8 mouse cellular contexts compared by ENCODE assay signal in genomic region chr6:49228126-49228679, GRCm38 (mm10). TPM values are rescaled to one million over a fixed set of nuclear protein-coding genes. Genes with fewer than 3 reads are reported as not detected.
DNase-seq lines count a peak whose midpoint lies in the region; ATAC-seq lines count a peak whose summit lies in the region.

No protein-coding gene starts in this region.

- no peak overlapping the region for H3K9ac ChIP-seq in heart, embryonic 14.5 days (ENCODE audit: low read length)
- no peak overlapping the region for H3K9ac ChIP-seq in liver, embryonic 12.5 days
- H3K9ac ChIP-seq in midbrain, embryonic 16.5 days (ENCODE audit: low read depth, low read length), result no peak overlapping the region

- no peak for ATAC-seq in heart, embryonic 14.5 days (ENCODE audit: insufficient number of reproducible peaks, insufficient read depth, low FRiP score, low read depth)
- ATAC-seq in liver, embryonic 12.5 days, result peak; percentile 56; the same call in 1 of the 2 replicates
- no peak for ATAC-seq in midbrain, embryonic 16.5 days

- no peak overlapping the region for H3K27ac ChIP-seq in heart, embryonic 14.5 days (replicated peaks in 1 of 2; ENCODE audit: control insufficient read depth in 1 of 2, insufficient read depth in 1 of 2, low read depth in 2 of 2, low read length in 2 of 2)
- H3K27ac ChIP-seq in liver, embryonic 12.5 days, result no peak overlapping the region
- no peak overlapping the region for H3K27ac ChIP-seq in midbrain, embryonic 16.5 days (ENCODE audit: low read length)

- WGBS in heart, embryonic 14.5 days, result 13% methylated on average over 7 of the region's 7 CpGs
- 17% methylated on average over 7 of the region's 7 CpGs for WGBS in liver, embryonic 12.5 days (ENCODE audit: insufficient replicate concordance)
- WGBS in midbrain, embryonic 16.5 days, result 11% methylated on average over 7 of the region's 7 CpGs

- peaks cover 0 to 5% of the 10 kb centered on the region in 2 experiments; a peak in 1 of 4 replicates for H3K4me1 ChIP-seq in heart, embryonic 14.5 days (ENCODE audit: control insufficient read depth in 2 of 2, insufficient read depth in 2 of 2, low read length in 2 of 2)
- peaks cover 9% of the 10 kb centered on the region; the same call in 1 of the 2 replicates for H3K4me1 ChIP-seq in liver, embryonic 12.5 days
- H3K4me1 ChIP-seq in midbrain, embryonic 16.5 days (ENCODE audit: control insufficient read depth, insufficient read depth, low read length), result no peaks in the 10 kb centered on the region

- H3K27me3 ChIP-seq in heart, embryonic 14.5 days (ENCODE audit: control insufficient read depth, insufficient read depth, low read length), result no peaks in the 10 kb centered on the region
- H3K27me3 ChIP-seq in liver, embryonic 12.5 days (replicated peaks), result no peaks in the 10 kb centered on the region
- H3K27me3 ChIP-seq in midbrain, embryonic 16.5 days (ENCODE audit: control insufficient read depth, insufficient read depth, low read depth, low read length), result no peaks in the 10 kb centered on the region; the same call in 1 of the 2 replicates

- no peaks in the 10 kb centered on the region for H3K9me3 ChIP-seq in heart, embryonic 14.5 days (ENCODE audit: control insufficient read depth, low read length)
- H3K9me3 ChIP-seq in liver, embryonic 12.5 days (replicated peaks), result no peaks in the 10 kb centered on the region
- H3K9me3 ChIP-seq in midbrain, embryonic 16.5 days (replicated peaks; ENCODE audit: control insufficient read depth, low read length, poor library complexity, severe bottlenecking), result no peaks in the 10 kb centered on the region

- H3K4me3 ChIP-seq in heart, embryonic 14.5 days (ENCODE audit: control insufficient read depth in 1 of 2, insufficient read depth in 1 of 2, low read depth in 1 of 2, low read length in 2 of 2), result no peak overlapping the region
- H3K4me3 ChIP-seq in liver, embryonic 12.5 days, result no peak overlapping the region
- H3K4me3 ChIP-seq in midbrain, embryonic 16.5 days (ENCODE audit: low read depth, low read length), result no peak overlapping the region

- peak; percentile 20 to 22 for DNase-seq in cerebellum, postnatal 36 days
- DNase-seq in cerebellum, postnatal 4 days (ENCODE audit: low spot score in 2 of 2), result no peak
- DNase-seq in right cerebral cortex, postnatal 14 days, result peak; percentile 26
- DNase-seq in right cerebral cortex, postnatal 36 days (ENCODE audit: low spot score in 2 of 2), result no peak
- peak; percentile 59 for DNase-seq in thymus, postnatal 0 days (ENCODE audit: low spot score)

- H3K4me2 ChIP-seq in heart, embryonic 14.5 days (ENCODE audit: low read length), result peak overlapping the region; percentile 32
- 0 out of 2 replicates have a peak overlapping the region, but pooled peaks have one; percentile 16 for H3K4me2 ChIP-seq in liver, embryonic 12.5 days
- H3K4me2 ChIP-seq in midbrain, embryonic 16.5 days (ENCODE audit: low read length), result no peak overlapping the region

- H3K36me3 ChIP-seq in heart, embryonic 14.5 days (ENCODE audit: control insufficient read depth, insufficient read depth, low read length), result no peaks in the 10 kb centered on the region
- H3K36me3 ChIP-seq in liver, embryonic 12.5 days, result no peaks in the 10 kb centered on the region
- no peaks in the 10 kb centered on the region for H3K36me3 ChIP-seq in midbrain, embryonic 16.5 days (ENCODE audit: control insufficient read depth, insufficient read depth, low read length)

RNA-seq across cellular contexts. Expression of gene Igf2bp3, which starts 13.4 kb away (rescaled TPM):
- 44.2 and 44.7 TPM in 2 replicates for polyA plus RNA-seq in heart, embryonic 14.5 days (2014; fragmentation: Nextera tagmentation; extraction: Ambion mirVana)
- polyA plus RNA-seq in liver, embryonic 12.5 days (2016; fragmentation: Nextera tagmentation; extraction: Ambion mirVana), result 32.0 and 33.7 TPM in 2 replicates
- polyA plus RNA-seq in thymus, postnatal 0 days (2015; fragmentation: Nextera tagmentation; extraction: Ambion mirVana), result 59.2 and 71.3 TPM in 2 replicates
- 17.1 and 24.0 TPM in 2 replicates for polyA plus RNA-seq in midbrain, embryonic 16.5 days (2015; fragmentation: Nextera tagmentation; extraction: Ambion mirVana)

RNA-seq across cellular contexts. Expression of gene Tra2a, which starts 35.6 kb away (rescaled TPM):
- polyA plus RNA-seq in heart, embryonic 14.5 days (2014; fragmentation: Nextera tagmentation; extraction: Ambion mirVana), result 30.6 and 36.1 TPM in 2 replicates
- polyA plus RNA-seq in liver, embryonic 12.5 days (2016; fragmentation: Nextera tagmentation; extraction: Ambion mirVana), result 57.7 and 63.0 TPM in 2 replicates
- polyA plus RNA-seq in thymus, postnatal 0 days (2015; fragmentation: Nextera tagmentation; extraction: Ambion mirVana), result 90.5 and 99.0 TPM in 2 replicates
- 105 and 141 TPM in 2 replicates for polyA plus RNA-seq in midbrain, embryonic 16.5 days (2015; fragmentation: Nextera tagmentation; extraction: Ambion mirVana)

Comparison
In these comparisons a context has a peak if more than half of its experiments do, and no peak if none do; other contexts are left out.
1. DNase-seq: peak in cerebellum, postnatal 36 days (2 of 2), right cerebral cortex, postnatal 14 days (single experiment) and thymus, postnatal 0 days (single experiment); none in cerebellum, postnatal 4 days (0 of 2) and right cerebral cortex, postnatal 36 days (0 of 2).